Mouse (Mus musculus) stomach, embryonic 15.5 days (tissue): Measurements from ENCODE around the gene Hebp1. TPM values are rescaled to one million over a fixed set of nuclear protein-coding genes. Genes with fewer than 3 reads are reported as not detected.
A peak's percentile ranks its signal among the peaks of the same experiment; 100 is the strongest.

Source experiments
- ATAC-seq: fragments of 200-750 bp; cut with Nextera tagmentation; 2 replicates; pipeline ENCODE4 v1.8.0; 2017; ENCODE audit warnings: low read depth, moderate number of reproducible peaks, moderate TSS enrichment; ENCODE audit not compliant: insufficient read depth, low FRiP score
- H3K27ac ChIP-seq: fragments of 300-500 bp; sonication (generic); 2 replicates; pipeline ENCODE4 v1.5.1; 2015; ENCODE audit warnings: mild to moderate bottlenecking, inconsistent platforms
- H3K27me3 ChIP-seq: fragments of 300-500 bp; sonication (generic); replicated peaks from 2 replicates; pipeline ENCODE4 v1.6.1; 2015; ENCODE audit warnings: inconsistent platforms
- H3K36me3 ChIP-seq: fragments of 300-500 bp; sonication (generic); 2 replicates; pipeline ENCODE4 v1.6.1; 2015; ENCODE audit warnings: inconsistent platforms
- H3K4me1 ChIP-seq: fragments of 300-500 bp; sonication (generic); 2 replicates; pipeline ENCODE4 v1.6.1; 2015; ENCODE audit warnings: inconsistent platforms
- H3K4me2 ChIP-seq: fragments of 300-500 bp; sonication (generic); 2 replicates; pipeline ENCODE4 v1.6.1; 2015; ENCODE audit warnings: mild to moderate bottlenecking, inconsistent platforms
- H3K4me3 ChIP-seq: fragments of 300-500 bp; sonication (generic); replicated peaks from 2 replicates; pipeline ENCODE4 v1.5.1; 2015; ENCODE audit warnings: inconsistent platforms
- H3K9ac ChIP-seq: fragments of 300-500 bp; sonication (generic); 2 replicates; pipeline ENCODE4 v1.6.1; 2015; ENCODE audit warnings: inconsistent platforms
- H3K9me3 ChIP-seq: fragments of 300-500 bp; sonication (generic); 2 replicates; pipeline ENCODE4 v1.6.1; 2016; ENCODE audit warnings: inconsistent platforms
- WGBS: fragments of 180-500 bp; shearing (Covaris S2); methylation state at CpG from one replicate; pipeline ENCODE4 v1.1.7; 2015; 5-methylcytosine and 5-hydroxymethylcytosine counted together
- polyA plus RNA-seq: library from polyadenylated mRNA; unstranded; fragments of >200 nt; fragmentation: Nextera tagmentation; extraction: Ambion mirVana; gene quantifications from 2 replicates; pipeline ENCODE4 v1.2.1, GENCODE M21; 2015

Hebp1 gene
- polyA plus RNA-seq, 1 experiment from 2014 or later, result 32.2 TPM

- 78% methylated on average over 15 of the region's 15 CpGs for WGBS
- no peaks in the 10 kb centered on the region for H3K4me1 ChIP-seq
- H3K4me3 ChIP-seq, result no peak overlapping the region
- ATAC-seq, result no peak
- H3K9me3 ChIP-seq, result no peaks in the 10 kb centered on the region
- no peak overlapping the region for H3K27ac ChIP-seq
- H3K27me3 ChIP-seq, result no peaks in the 10 kb centered on the region
- H3K4me2 ChIP-seq, result no peak overlapping the region
- H3K36me3 ChIP-seq, result no peaks in the 10 kb centered on the region
- H3K9ac ChIP-seq, result no peak overlapping the region
Observed at GRCm38 (mm10) chr6:135100787-135101472, 96.9 kb downstream of the Hebp1 start.

DNA sequence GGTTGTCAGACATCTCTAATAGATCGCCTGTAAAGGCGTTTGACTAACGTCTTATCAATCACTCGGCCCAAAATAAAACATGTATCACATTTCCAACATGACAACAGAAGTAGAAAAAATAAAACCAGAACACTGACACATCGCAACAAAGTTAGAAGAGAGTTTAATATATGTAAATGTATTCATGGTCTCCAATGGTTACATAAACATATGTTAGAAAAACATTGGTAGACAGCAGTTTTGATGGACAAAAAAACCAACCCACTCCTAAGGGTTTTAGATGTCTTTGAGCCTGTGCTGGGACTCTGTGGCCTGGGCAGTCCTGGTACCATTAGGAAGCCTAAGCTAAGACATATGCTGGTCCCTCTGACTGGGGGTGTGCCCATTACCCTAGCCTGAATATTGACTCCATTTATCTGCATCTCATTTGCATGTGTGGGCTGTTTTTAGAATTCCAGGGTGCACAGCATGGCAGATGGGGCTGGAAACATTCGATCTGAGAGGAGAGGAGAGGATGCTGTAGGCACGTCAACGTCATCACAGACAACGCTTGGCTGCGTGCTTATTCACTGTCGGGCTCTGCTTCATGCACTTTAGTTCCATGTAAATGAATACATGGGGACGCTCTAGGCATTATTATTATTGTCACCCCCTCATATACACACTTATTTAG lies 104.9 kb downstream of the Hebp1 start:
- Histone ChIP-seq H3K9me3 (no peaks in the 10 kb centered on the region), H3K9ac (no peak overlapping the region), H3K4me3 (no peak overlapping the region), H3K36me3 (no peaks in the 10 kb centered on the region), H3K4me2 (no peak overlapping the region), H3K27ac (no peak overlapping the region), H3K27me3 (no peaks in the 10 kb centered on the region), H3K4me1 (0 out of 2 replicates have a peak, but pooled peaks cover 3% of the 10 kb centered on the region)
- ATAC-seq, result no peak
- WGBS, result 89% methylated on average over 12 of the region's 12 CpGs

- Histone ChIP-seq H3K9ac (no peak overlapping the region), H3K4me1 (0 out of 2 replicates have a peak, but pooled peaks cover 4% of the 10 kb centered on the region), H3K4me3 (no peak overlapping the region), H3K4me2 (no peak overlapping the region), H3K36me3 (no peaks in the 10 kb centered on the region), H3K9me3 (no peaks in the 10 kb centered on the region), H3K27ac (no peak overlapping the region), H3K27me3 (no peaks in the 10 kb centered on the region)
- ATAC-seq, result no peak
- WGBS, result 78% methylated on average over 4 of the region's 4 CpGs
Observed at GRCm38 (mm10) chr6:135090661-135091060, 107.2 kb downstream of the Hebp1 start.

DNA sequence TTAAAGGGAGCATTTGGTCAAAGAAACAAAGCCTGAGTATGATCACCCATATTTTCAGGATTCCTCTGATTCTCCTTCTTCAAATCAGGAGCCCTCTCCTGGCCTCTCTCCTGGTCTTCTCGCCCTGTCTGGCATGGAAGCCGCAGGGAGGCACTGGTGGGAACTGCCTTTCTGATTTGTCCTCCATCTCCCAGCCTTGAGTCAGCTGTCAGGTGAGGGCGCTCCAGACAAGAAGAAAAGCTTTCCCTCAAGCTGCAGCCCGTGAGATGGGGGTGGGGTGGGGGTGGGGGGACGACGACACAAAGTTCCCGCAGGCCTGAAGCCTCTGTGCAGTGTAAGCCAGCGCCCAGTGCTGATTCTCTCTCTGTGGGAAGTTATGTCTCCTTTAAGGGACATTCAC lies 108.0 kb downstream of the Hebp1 start:
- Histone ChIP-seq H3K9me3 (no peaks in the 10 kb centered on the region), H3K4me1 (0 out of 2 replicates have a peak, but pooled peaks cover 4% of the 10 kb centered on the region), H3K4me3 (no peak overlapping the region), H3K27ac (no peak overlapping the region), H3K9ac (no peak overlapping the region), H3K4me2 (no peak overlapping the region), H3K36me3 (no peaks in the 10 kb centered on the region), H3K27me3 (no peaks in the 10 kb centered on the region)
- ATAC-seq, result no peak
- WGBS, result 25% methylated on average over 8 of the region's 8 CpGs

DNA sequence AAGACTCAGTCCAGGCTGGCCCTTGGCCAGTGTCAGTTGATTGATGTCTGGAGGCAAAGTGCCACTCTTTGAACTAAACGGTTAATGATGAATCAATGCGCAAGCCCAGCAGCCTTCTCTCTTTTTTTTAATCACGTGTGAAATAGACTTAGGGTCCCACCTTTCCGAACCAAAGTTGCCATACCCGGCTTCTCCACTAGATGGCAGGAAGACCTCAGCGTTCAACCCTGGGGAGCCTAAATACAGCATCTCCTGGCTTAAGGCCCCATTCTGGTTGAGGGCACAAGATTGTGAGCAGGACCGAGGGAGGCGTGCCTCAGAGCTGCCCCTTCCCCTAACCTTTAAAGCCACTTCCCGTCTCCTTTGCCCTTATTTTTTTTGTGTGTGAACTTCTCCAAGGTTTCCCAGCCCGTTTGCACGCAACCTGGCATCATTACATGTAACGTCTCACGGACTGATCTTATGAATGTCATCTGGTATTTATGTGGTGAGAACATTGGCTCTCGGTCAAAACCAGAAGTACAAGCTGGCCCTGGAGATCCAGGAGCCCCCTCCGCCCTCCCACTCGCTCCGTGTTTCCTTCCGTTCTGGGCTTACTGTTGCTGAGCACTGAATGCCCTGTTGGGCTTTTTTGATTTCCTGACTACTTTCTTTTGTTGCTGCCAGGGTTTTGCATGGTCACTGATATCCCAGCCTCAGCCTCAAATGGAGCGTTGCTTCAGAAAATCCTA lies 109.9 kb downstream of the Hebp1 start:
- Histone ChIP-seq H3K27ac (no peak overlapping the region), H3K27me3 (no peaks in the 10 kb centered on the region), H3K4me1 (0 out of 2 replicates have a peak, but pooled peaks cover 4% of the 10 kb centered on the region), H3K9me3 (no peaks in the 10 kb centered on the region), H3K4me3 (no peak overlapping the region), H3K9ac (no peak overlapping the region), H3K36me3 (no peaks in the 10 kb centered on the region), H3K4me2 (peak overlapping the region; percentile 51)
- 25% methylated on average over 19 of the region's 19 CpGs for WGBS
- peak; percentile 64; the same call in 1 of the 2 replicates for ATAC-seq

Other genes starting within 250 kb of the Hebp1 start
- 3.2 and 3.7 TPM in 2 replicates for gene Apold1, start 216.3 kb downstream of the Hebp1 start, polyA plus RNA-seq
- 98.2 and 99.2 TPM in 2 replicates for gene Ddx47, start 186.4 kb downstream of the Hebp1 start, polyA plus RNA-seq
- 12.2 and 13.9 TPM in 2 replicates for gene Gprc5a, start 132.4 kb downstream of the Hebp1 start, polyA plus RNA-seq
- not detected in 2 replicates for gene Gprc5d, start 79.7 kb downstream of the Hebp1 start, polyA plus RNA-seq
- gene Fam234b, start within 50 bp of the Hebp1 start, polyA plus RNA-seq, result 29.7 and 34.3 TPM in 2 replicates
- 0.17 and 0.72 TPM in 2 replicates for gene Gsg1, start 56.3 kb upstream of the Hebp1 start, polyA plus RNA-seq
- 1.0 and 4.0 TPM in 2 replicates for gene Pbp2, start 112.4 kb upstream of the Hebp1 start, polyA plus RNA-seq
- 77.5 and 112 TPM in 2 replicates for gene Emp1, start 164.5 kb upstream of the Hebp1 start, polyA plus RNA-seq